In the genomic region with DNA sequence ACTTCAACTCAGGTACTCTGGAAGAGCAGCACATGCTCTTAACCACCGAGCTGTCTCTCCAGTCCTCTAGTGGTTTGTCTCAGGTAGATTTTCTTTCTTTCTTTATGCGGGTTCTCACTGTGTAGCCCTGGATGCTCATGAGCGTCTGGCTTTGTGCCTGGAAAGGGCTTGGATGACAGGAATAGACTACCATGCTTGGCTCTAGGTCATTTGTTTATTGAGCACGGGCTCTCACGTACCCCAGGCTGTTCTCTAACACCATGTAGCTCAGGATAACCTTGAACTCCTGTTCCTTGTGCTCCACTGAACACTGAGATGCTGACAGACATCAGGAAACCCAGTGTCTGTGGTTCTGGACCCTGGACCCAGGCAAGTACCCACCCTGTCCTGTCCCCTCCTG, we compare ENCODE assay signal across 21 mouse cellular contexts. TPM values are rescaled to one million over a fixed set of nuclear protein-coding genes. Genes with fewer than 3 reads are reported as not detected.
DNase-seq lines count a peak whose midpoint lies in the region; ATAC-seq lines count a peak whose summit lies in the region.
"Had no signal": no experiment of that assay in that cellular context is flagged by ENCODE, and none has a peak within 500 bp of the region (broad histone marks: within the 10 kb centered on the region; RNA-seq: fewer than 3 reads in every experiment).

No protein-coding gene starts in this region.

- H3K4me2 ChIP-seq in forebrain, embryonic 15.5 days (replicated peaks) = no peak overlapping the region
- H3K4me2 ChIP-seq: embryonic facial prominence, embryonic 12.5 days; heart, embryonic 11.5 days; hindbrain, embryonic 14.5 days; intestine, embryonic 15.5 days had no signal

- H3K9ac ChIP-seq in forebrain, embryonic 15.5 days (replicated peaks) = no peak overlapping the region
- H3K9ac ChIP-seq: embryonic facial prominence, embryonic 12.5 days; hindbrain, embryonic 14.5 days; intestine, embryonic 15.5 days had no signal

- WGBS in forebrain, embryonic 15.5 days = 94% methylated on average over 5 of the region's 5 CpGs

- peaks cover 23% of the 10 kb centered on the region for H3K36me3 ChIP-seq in forebrain, embryonic 15.5 days
- H3K36me3 ChIP-seq: embryonic facial prominence, embryonic 12.5 days; intestine, embryonic 15.5 days had no signal

- 0 out of 2 replicates have a peak, but pooled peaks have one; percentile 17 for ATAC-seq in cerebellum, adult (ENCODE audit: insufficient number of reproducible peaks, low FRiP score, low TSS enrichment)
- ATAC-seq in forebrain, embryonic 15.5 days (replicated peaks) = no peak
- ATAC-seq: CD4-positive, CD25-positive, alpha-beta regulatory T cell, adult 4 months; forebrain, embryonic 16.5 days; intestine, embryonic 15.5 days had no signal

- peaks cover 17% of the 10 kb centered on the region for H3K4me1 ChIP-seq in forebrain, embryonic 15.5 days

- no peaks in the 10 kb centered on the region for H3K9me3 ChIP-seq in forebrain, embryonic 15.5 days
- H3K9me3 ChIP-seq: embryonic facial prominence, embryonic 12.5 days; G1E; hindbrain, embryonic 10.5 days; intestine, embryonic 15.5 days had no signal

- no peak overlapping the region for H3K4me3 ChIP-seq in forebrain, embryonic 15.5 days
- H3K4me3 ChIP-seq: embryonic facial prominence, embryonic 12.5 days; heart, adult 2 months; hindbrain, embryonic 10.5 days; intestine, embryonic 15.5 days had no signal

- no peaks in the 10 kb centered on the region for H3K27me3 ChIP-seq in forebrain, embryonic 15.5 days
- H3K27me3 ChIP-seq: intestine, embryonic 15.5 days had no signal

- DNase-seq in cerebellum, postnatal 4 days (ENCODE audit: low spot score in 2 of 2) = no peak
- DNase-seq in cerebellum, adult 9-10 months = peak; percentile 85
- DNase-seq in cerebellum, postnatal 25 days = peak; percentile 74 to 85
- DNase-seq in kidney, postnatal 4 days = no peak
- DNase-seq in layer of hippocampus, adult 18-20 months (ENCODE audit: low spot score in 2 of 2) = no peak
- DNase-seq: adrenal gland, adult 8-10 months; adrenal gland, postnatal 36 days; B cell, adult 2 months; gastrocnemius, postnatal 10 days; heart, adult 2 months; kidney, adult 18-20 months had no signal

- H3K27ac ChIP-seq in forebrain, embryonic 15.5 days (replicated peaks) = no peak overlapping the region
- H3K27ac ChIP-seq: embryonic facial prominence, embryonic 12.5 days; heart, adult 2 months; hindbrain, embryonic 10.5 days; hindbrain, embryonic 14.5 days; intestine, embryonic 15.5 days had no signal

RNA-seq across cellular contexts. Expression of gene Dennd1c, which starts 4.2 kb away (rescaled TPM):
- 3.9 and 4.4 TPM in 2 replicates for polyA plus RNA-seq in forebrain, embryonic 15.5 days (2015; fragmentation: Nextera tagmentation; extraction: Ambion mirVana)
- 1 to 10 TPM; 1.1 to 1.4 TPM for total RNA-seq in layer of hippocampus, adult 18-20 months (2021)

RNA-seq across cellular contexts. Expression of gene Tubb4a, which starts 5.1 kb away (rescaled TPM):
- polyA plus RNA-seq in forebrain, embryonic 15.5 days (2015; fragmentation: Nextera tagmentation; extraction: Ambion mirVana) = 239 and 253 TPM in 2 replicates
- 100 to 1,000 TPM; 515 to 565 TPM for total RNA-seq in layer of hippocampus, adult 18-20 months (2021)

RNA-seq across cellular contexts. Expression of gene Tnfsf9, which starts 22.6 kb away (rescaled TPM):
- 10.2 and 10.3 TPM in 2 replicates for polyA plus RNA-seq in forebrain, embryonic 15.5 days (2015; fragmentation: Nextera tagmentation; extraction: Ambion mirVana)
- total RNA-seq in layer of hippocampus, adult 18-20 months (2021) = 1 to 10 TPM; 1.0 to 1.2 TPM

RNA-seq across cellular contexts. Expression of gene Slc25a23, which starts 22.8 kb away (rescaled TPM):
- polyA plus RNA-seq in forebrain, embryonic 15.5 days (2015; fragmentation: Nextera tagmentation; extraction: Ambion mirVana) = 27.6 and 29.1 TPM in 2 replicates
- 100 to 1,000 TPM; 374 to 393 TPM for total RNA-seq in layer of hippocampus, adult 18-20 months (2021)

RNA-seq across cellular contexts. Expression of gene Crb3, which starts 23.6 kb away (rescaled TPM):
- 1.3 and 2.0 TPM in 2 replicates for polyA plus RNA-seq in forebrain, embryonic 15.5 days (2015; fragmentation: Nextera tagmentation; extraction: Ambion mirVana)
- 1 to 10 TPM in 1 of 2 experiments, under 1 TPM in 1; 0.71 to 1.2 TPM for total RNA-seq in layer of hippocampus, adult 18-20 months (2021)
- total RNA-seq: heart, adult 2 months had no signal

Comparison
In these comparisons a context has a peak if more than half of its experiments do, and no peak if none do; other contexts are left out.
1. DNase-seq: peak in cerebellum, adult 9-10 months (single experiment) and cerebellum, postnatal 25 days (2 of 2); none in cerebellum, postnatal 4 days (0 of 2), kidney, postnatal 4 days (0 of 2) and layer of hippocampus, adult 18-20 months (0 of 2).